Mouse (Mus musculus) midbrain, embryonic 13.5 days (tissue): ENCODE measurements around the gene Slc16a4. TPM values are rescaled to one million over a fixed set of nuclear protein-coding genes. Genes with fewer than 3 reads are reported as not detected.
A peak's percentile ranks its signal among the peaks of the same experiment; 100 is the strongest.
"Not testable (repeated sequence)": the region's sequence is repeated elsewhere in the genome, so short reads cannot be mapped to it uniquely, and the experiment has no call there.

Experiments
- ATAC-seq: fragments of 200-750 bp; cut with Nextera tagmentation; 2 replicates; pipeline ENCODE4 v1.8.0; 2017; ENCODE audit warnings: mild to moderate bottlenecking, moderate TSS enrichment, moderate library complexity
- H3K27ac ChIP-seq: fragments of 300-500 bp; sonication (generic); 2 replicates; pipeline ENCODE4 v1.5.1; 2015; ENCODE audit warnings: inconsistent platforms, mild to moderate bottlenecking, moderate library complexity
- H3K27me3 ChIP-seq: fragments of 300-500 bp; sonication (generic); 2 replicates; pipeline ENCODE4 v1.6.1; 2015; ENCODE audit warnings: mild to moderate bottlenecking, inconsistent platforms
- H3K36me3 ChIP-seq: fragments of 300-500 bp; sonication (generic); 2 replicates; pipeline ENCODE4 v1.6.1; 2015; ENCODE audit warnings: mild to moderate bottlenecking, inconsistent platforms
- H3K4me1 ChIP-seq: fragments of 300-500 bp; sonication (generic); replicated peaks from 2 replicates; pipeline ENCODE4 v1.6.1; 2015; ENCODE audit warnings: inconsistent platforms
- H3K4me2 ChIP-seq: fragments of 300-500 bp; sonication (generic); replicated peaks from 2 replicates; pipeline ENCODE4 v1.6.1; 2015; ENCODE audit warnings: moderate library complexity, mild to moderate bottlenecking, inconsistent platforms
- H3K4me3 ChIP-seq: fragments of 300-500 bp; sonication (generic); replicated peaks from 2 replicates; pipeline ENCODE4 v1.5.1; 2015; ENCODE audit warnings: mild to moderate bottlenecking, inconsistent platforms
- H3K9ac ChIP-seq: fragments of 300-500 bp; sonication (generic); replicated peaks from 2 replicates; pipeline ENCODE4 v1.6.1; 2015; ENCODE audit warnings: mild to moderate bottlenecking, inconsistent platforms
- H3K9me3 ChIP-seq: fragments of 300-500 bp; sonication (generic); 2 replicates; pipeline ENCODE4 v1.6.1; 2016; ENCODE audit warnings: mild to moderate bottlenecking, inconsistent platforms
- WGBS: fragments of 180-500 bp; shearing (Covaris S2); methylation state at CpG from one replicate; pipeline ENCODE4 v1.1.7; 2015; 5-methylcytosine and 5-hydroxymethylcytosine counted together
- polyA plus RNA-seq: library from polyadenylated mRNA; unstranded; fragments of >200 nt; fragmentation: Nextera tagmentation; extraction: Ambion mirVana; gene quantifications from 2 replicates; pipeline ENCODE4 v1.2.1, GENCODE M21; 2015

Slc16a4 gene
- polyA plus RNA-seq, 1 experiment from 2014 or later, result 2.1 TPM

DNA sequence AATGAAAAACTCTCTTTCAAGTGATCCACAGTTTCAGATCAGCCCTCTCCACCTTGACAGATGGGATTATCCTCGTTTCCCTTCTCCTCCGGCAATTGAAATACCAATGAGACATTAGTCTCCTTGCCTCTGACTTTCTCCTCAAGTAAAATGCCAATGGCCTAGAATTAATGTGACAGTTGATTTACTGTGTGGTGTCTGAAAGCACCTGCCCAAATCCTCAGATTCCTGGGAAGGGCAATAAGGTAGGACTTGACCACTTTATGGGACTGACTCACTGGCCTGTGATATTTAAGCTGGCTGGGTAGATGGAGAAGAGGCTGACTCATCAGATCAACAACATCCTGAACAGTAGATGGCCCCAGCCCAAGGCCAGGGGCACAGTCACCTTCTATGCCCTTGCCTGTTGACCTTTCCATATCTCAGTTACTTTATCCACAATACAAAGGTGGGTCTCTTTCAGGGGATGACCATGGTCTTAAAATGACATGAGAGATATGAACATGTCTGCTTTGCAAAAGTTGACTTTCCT, 24.1 kb upstream of the Slc16a4 start:
- Histone ChIP-seq H3K9me3 (no peaks in the 10 kb centered on the region), H3K4me3 (no peak overlapping the region), H3K4me2 (no peak overlapping the region), H3K9ac (no peak overlapping the region), H3K27ac (no peak overlapping the region), H3K4me1 (peaks cover under 1% of the 10 kb centered on the region), H3K27me3 (no peaks in the 10 kb centered on the region), H3K36me3 (no peaks in the 10 kb centered on the region)
- 75% methylated on average over 2 of the region's 2 CpGs for WGBS
- no peak for ATAC-seq

DNA sequence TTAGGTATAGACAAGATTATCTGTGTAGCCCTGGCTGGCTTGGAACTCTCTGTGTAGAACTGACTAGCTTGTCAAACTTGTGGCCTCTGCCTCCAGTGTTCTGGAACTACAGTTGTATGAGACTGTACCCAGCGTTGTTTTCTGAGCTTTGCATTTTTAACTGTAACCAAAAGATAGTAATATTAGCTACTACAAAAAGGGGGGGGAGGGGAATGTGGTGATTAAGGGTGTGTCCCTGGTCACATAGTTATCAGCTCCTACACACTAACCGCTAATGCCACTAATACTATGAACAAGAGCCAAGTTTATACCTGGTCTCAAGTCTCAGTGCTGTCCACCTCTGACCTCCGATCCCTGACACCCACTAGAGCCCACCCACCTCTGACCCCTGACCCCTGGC, 18.6 kb upstream of the Slc16a4 start:
- Histone ChIP-seq H3K9me3 (no peaks in the 10 kb centered on the region), H3K4me1 (no peaks in the 10 kb centered on the region), H3K9ac (no peak overlapping the region), H3K27ac (no peak overlapping the region), H3K27me3 (no peaks in the 10 kb centered on the region), H3K36me3 (no peaks in the 10 kb centered on the region), H3K4me2 (no peak overlapping the region), H3K4me3 (no peak overlapping the region)
- 90% methylated on average over 3 of the region's 3 CpGs for WGBS
- no peak for ATAC-seq

DNA sequence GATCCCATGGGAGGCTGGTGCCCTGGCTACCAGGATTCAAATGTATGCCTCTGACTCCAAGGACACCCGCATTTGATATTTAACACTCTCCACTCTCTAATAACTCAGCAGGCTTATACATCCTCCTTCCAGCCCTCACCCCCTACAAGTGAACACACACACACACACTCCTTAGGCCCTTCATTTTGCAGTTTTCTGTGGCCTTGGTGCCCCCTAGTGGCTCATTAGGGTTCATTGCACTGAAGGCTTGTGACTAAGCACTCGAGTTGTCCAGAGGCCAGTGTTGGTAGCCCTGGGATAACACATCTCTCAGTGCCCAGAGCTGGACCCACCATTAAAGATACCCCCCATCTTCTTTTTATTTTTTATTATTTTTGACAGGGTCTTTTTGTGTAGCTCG, 17.2 kb upstream of the Slc16a4 start:
- no peak overlapping the region for H3K27ac ChIP-seq
- WGBS, result 18% methylated on average over 3 of the region's 3 CpGs

DNA sequence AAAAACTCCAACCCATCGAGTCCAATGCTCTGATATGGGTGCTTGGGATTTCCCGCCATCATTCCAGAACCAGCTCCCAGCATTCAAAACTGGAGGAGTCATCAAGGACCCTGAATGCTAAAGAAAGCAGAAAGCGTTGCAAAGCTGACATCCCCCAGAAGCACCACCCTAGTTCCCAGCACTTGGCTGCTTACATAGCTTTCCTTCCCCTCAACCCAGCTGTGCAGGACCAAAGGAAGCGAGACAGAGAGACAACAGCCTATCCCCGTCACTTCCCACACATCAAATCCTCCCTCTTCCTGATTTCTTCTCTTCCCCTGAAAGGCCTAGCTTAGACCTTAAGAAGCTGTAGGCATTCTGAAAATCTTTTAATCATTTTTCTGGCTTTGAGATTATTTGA, 15.7 kb upstream of the Slc16a4 start:
- Histone ChIP-seq H3K4me3 (no peak overlapping the region), H3K4me2 (no peak overlapping the region), H3K9ac (no peak overlapping the region), H3K36me3 (no peaks in the 10 kb centered on the region), H3K27ac (no peak overlapping the region), H3K27me3 (no peaks in the 10 kb centered on the region), H3K4me1 (peaks cover 15% of the 10 kb centered on the region), H3K9me3 (no peaks in the 10 kb centered on the region)
- ATAC-seq, result no peak
- 62% methylated on average over 5 of the region's 5 CpGs for WGBS

More for the DNA sequence above, 17.2 kb upstream of the Slc16a4 start:
- Histone ChIP-seq H3K27me3 (no peaks in the 10 kb centered on the region), H3K4me3 (no peak overlapping the region), H3K9me3 (no peaks in the 10 kb centered on the region), H3K36me3 (no peaks in the 10 kb centered on the region), H3K4me2 (no peak overlapping the region), H3K4me1 (peaks cover 5% of the 10 kb centered on the region; the same call in 1 of the 2 replicates), H3K9ac (no peak overlapping the region)
- peak; percentile 84 for ATAC-seq

DNA sequence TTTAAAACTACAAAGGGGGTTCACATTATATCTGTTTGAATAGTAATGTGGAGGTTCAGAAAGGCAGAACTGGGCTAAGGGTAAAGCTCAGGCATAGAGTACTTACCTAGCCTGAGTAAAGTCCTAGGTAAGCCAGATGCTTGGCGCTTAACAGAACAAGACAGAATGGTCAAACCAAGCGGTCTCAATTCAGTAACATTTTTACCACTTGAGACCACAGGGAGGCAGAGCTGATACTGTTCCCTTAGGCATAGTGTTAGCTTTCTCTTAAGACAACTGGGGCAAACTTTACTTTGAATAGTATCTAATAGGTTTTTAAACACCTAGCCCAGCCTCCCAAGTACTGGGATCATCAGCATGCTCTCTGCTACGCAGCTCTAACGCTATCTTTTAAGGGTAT, 15.0 kb upstream of the Slc16a4 start:
- Histone ChIP-seq H3K27me3 (no peaks in the 10 kb centered on the region), H3K4me3 (no peak overlapping the region), H3K4me1 (peaks cover 17% of the 10 kb centered on the region), H3K4me2 (no peak overlapping the region), H3K27ac (no peak overlapping the region), H3K9me3 (no peaks in the 10 kb centered on the region), H3K9ac (no peak overlapping the region), H3K36me3 (no peaks in the 10 kb centered on the region)
- no peak for ATAC-seq
- 62% methylated on average over 4 of the region's 4 CpGs for WGBS

DNA sequence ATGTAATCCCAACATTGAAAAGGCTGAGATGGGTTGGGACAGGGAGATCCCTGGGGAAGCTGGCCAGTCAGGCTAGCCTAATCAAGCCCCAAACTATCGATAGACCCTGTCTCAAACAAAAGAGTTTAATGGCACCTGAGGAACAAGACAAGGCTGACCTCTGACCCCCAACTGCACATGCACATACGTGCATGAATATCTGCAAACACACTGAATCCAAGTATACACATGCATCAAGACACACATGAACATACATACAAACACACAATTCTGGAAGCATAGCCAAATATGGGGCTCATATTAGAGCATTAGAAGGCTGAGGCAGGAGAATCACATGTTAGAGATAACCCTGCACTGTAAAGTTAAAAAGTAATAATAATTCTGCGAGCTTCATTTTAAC, 14.4 kb upstream of the Slc16a4 start:
- H3K27me3 ChIP-seq, result no peaks in the 10 kb centered on the region
- H3K4me1 ChIP-seq, result peaks cover 17% of the 10 kb centered on the region
- no peak overlapping the region for H3K4me3 ChIP-seq
- 88% methylated on average over 3 of the region's 3 CpGs for WGBS
- H3K9me3 ChIP-seq, result no peaks in the 10 kb centered on the region
- H3K4me2 ChIP-seq, result no peak overlapping the region
- no peaks in the 10 kb centered on the region for H3K36me3 ChIP-seq
- H3K9ac ChIP-seq, result no peak overlapping the region
- no peak overlapping the region for H3K27ac ChIP-seq
- ATAC-seq, result no peak

DNA sequence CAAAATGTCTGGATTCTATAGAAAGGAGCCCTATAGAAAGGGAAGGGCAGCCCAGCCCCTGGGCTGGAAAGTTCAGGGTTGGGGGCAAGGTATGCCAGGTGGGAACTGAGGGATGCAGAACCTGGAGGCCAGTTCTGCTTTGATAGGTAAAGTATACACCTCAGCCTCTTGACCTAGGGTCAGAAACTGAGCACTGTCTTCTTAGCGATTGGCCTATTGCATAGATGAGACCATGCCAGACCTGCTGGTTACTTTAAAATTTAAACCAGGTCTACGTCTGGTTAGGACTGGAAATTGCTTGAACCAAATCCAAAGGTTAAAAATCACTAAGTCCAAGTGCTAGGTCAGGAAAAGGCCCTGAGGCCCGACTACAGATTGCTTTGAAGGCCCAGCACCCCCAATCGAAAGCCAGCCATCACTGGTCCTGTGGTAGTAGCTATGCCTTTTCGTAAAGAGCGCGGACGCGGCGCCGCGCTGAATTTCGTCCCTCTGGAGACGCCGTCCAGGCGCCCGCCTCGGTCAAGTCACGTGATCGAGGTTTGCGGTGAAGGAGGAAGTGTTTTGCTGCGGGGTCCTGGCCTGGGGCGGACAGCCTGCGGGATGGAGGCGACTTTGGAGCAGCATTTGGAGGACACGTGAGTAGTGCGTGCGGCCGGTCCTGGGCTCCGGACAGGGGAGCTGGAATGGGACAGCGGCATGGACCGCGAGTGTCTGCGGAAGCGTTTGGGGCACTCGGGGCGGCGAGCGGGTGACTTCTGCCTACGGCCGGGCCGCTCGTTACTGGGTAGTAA, 12.4 kb upstream of the Slc16a4 start, which contains the start of gene Lamtor5:
Gene Lamtor5 (plus strand): TSS at position 380 of the 791 bp plus-strand sequence.
- peak; percentile 93 for ATAC-seq
- 3% methylated on average over 43 of the region's 43 CpGs for WGBS

DNA sequence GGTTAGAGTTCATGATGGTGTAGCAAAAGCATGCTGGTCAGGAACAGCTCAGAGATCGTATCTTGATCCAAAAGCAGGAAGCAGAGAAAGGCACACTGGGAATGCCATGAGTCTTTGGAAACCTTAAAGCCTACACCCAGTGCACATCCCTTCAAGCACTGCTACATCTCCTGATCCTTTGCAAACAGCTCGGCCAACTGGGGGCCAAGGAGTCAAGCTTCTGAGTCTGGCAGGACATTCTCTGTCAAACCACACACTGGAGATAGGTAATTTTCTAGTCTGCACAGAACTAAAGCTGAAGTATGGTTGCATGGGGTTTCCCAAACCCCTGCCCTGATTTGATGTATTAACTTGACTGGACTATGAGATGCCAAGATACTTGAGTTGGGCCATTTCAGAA, 4.9 kb upstream of the Slc16a4 start:
- no peak for ATAC-seq
- Histone ChIP-seq H3K4me1 (no peaks in the 10 kb centered on the region), H3K36me3 (peaks cover 22% of the 10 kb centered on the region), H3K9ac (no peak overlapping the region), H3K4me2 (no peak overlapping the region), H3K4me3 (no peak overlapping the region), H3K27ac (no peak overlapping the region), H3K9me3 (no peaks in the 10 kb centered on the region), H3K27me3 (no peaks in the 10 kb centered on the region)
- 82% methylated on average over 2 of the region's 2 CpGs for WGBS

More for the DNA sequence above, 12.4 kb upstream of the Slc16a4 start, which contains the start of gene Lamtor5:
- H3K4me1 ChIP-seq, result peaks cover 17% of the 10 kb centered on the region
- H3K9me3 ChIP-seq, result no peaks in the 10 kb centered on the region
- peak within 1 kb of the TSS; percentile 76 for H3K4me2 ChIP-seq
- peak within 1 kb of the TSS; percentile 91 for H3K4me3 ChIP-seq
- H3K27me3 ChIP-seq, result no peaks in the 10 kb centered on the region
- H3K9ac ChIP-seq, result peak within 1 kb of the TSS; percentile 83
- H3K36me3 ChIP-seq, result peaks cover 17% of the 10 kb centered on the region
- no peak within 1 kb of the TSS for H3K27ac ChIP-seq

DNA sequence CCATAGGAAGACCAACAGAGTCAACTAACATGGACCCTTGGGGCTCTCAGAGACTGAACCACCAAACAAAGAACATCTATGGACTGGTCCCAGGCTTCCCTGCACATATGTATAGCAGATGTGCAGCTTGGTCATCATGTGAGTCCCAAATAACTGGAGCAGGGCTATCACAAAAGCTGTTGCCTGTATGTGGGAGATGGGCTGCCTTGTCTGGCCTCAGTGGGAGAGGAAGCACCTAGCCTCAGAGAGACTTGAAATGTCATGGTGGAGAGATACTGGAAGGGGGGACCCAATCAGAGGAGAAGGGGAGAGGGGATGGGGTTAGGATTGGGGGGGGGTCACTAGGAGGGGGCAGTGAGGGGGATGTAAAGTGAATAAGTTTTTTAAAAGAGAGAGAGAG, 3.7 kb upstream of the Slc16a4 start:
- no peak overlapping the region for H3K4me2 ChIP-seq
- H3K9me3 ChIP-seq, result no peaks in the 10 kb centered on the region
- H3K4me1 ChIP-seq, result no peaks in the 10 kb centered on the region
- H3K4me3 ChIP-seq, result no peak overlapping the region
- H3K9ac ChIP-seq, result no peak overlapping the region
- peaks cover 15% of the 10 kb centered on the region for H3K36me3 ChIP-seq
- no peak for ATAC-seq
- no peaks in the 10 kb centered on the region for H3K27me3 ChIP-seq
- no peak overlapping the region for H3K27ac ChIP-seq

DNA sequence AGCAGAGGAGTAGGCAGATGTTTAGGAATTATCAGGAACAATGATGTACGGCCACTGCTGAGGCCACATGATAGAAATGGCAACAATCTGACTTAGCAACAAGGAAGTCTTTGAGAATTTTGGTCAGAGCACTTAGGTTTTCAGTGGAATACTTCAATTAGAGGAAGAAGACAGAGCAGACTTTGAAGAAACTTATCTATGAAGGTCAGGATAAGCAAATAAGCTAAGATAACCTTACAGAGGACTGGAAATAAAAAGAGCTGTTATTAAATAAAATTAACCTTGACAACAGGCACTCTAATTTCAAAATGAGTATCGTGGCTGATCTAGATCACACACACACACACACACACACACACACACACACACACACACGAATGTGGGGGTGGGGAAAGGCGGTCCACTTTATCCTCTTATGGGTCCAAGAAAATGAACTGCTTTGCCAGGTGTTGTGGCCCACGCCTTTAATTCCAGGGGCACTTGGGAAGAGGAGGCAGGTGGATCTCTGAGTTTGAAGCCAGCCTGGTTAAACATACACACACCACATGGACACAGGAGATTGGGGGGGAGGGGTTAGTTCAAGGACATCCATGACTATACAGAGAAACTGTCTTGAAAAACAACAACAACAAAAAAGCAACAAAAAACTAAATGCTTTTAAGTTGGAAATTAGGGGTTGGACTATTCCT, 4.8 kb downstream of the Slc16a4 start:
- H3K4me3 ChIP-seq, result no peak overlapping the region
- no peak overlapping the region for H3K4me2 ChIP-seq
- peaks cover 8% of the 10 kb centered on the region; the same call in 1 of the 2 replicates for H3K36me3 ChIP-seq
- WGBS, result 94% methylated on average over 5 of the region's 5 CpGs
- H3K9me3 ChIP-seq, result no peaks in the 10 kb centered on the region
- H3K27me3 ChIP-seq, result no peaks in the 10 kb centered on the region
- no peak overlapping the region for H3K9ac ChIP-seq
- no peak for ATAC-seq
- H3K4me1 ChIP-seq, result no peaks in the 10 kb centered on the region
- no peak overlapping the region for H3K27ac ChIP-seq

DNA sequence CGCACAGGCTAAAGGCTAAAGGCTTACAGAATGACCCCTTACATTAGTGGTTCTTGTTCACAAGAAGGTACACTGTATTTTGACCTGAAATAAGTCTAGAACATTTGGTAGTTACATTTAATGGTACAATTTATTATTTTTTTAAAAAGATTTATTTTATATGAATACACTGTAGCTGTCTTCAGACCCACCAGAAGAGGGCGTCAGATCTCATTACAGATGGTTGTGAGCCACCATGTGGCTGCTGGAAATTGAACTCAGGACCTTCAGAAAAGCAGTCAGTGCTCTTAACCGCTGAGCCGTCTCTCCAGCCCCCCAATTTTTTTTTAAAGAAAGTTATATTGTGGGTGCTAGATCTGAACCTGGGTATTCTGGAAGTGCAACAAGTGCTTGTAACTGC, 5.9 kb downstream of the Slc16a4 start:
- not testable (repeated sequence) for H3K9me3 ChIP-seq, H3K27me3 ChIP-seq, H3K9ac ChIP-seq, H3K27ac ChIP-seq, H3K4me1 ChIP-seq, ATAC-seq, H3K4me3 ChIP-seq, H3K4me2 ChIP-seq
- 70% methylated on average over 4 of the region's 4 CpGs for WGBS
- H3K36me3 ChIP-seq, result peaks cover 14% of the 10 kb centered on the region

DNA sequence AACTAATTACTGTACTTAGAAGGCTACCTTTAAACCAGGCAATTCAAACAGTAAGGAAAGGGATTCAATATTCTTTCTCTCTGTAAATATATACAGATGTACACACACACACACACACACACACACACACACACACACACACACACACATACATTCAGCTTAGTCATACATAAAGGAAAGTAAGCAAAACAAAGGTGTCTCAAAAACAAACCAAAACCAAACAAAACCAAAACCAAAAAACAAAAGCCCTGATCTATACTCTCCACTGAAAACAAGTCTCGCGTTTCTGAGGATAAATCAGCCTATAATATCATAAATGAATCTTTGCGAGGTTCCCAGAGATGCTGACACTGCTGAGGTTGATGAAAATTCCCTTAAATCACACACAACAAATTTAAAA, 26.3 kb downstream of the Slc16a4 start:
- WGBS, result 94% methylated on average over 3 of the region's 3 CpGs

More for the DNA sequence above, 26.3 kb downstream of the Slc16a4 start:
- no peak overlapping the region for H3K4me3 ChIP-seq
- H3K4me1 ChIP-seq, result peaks cover 16% of the 10 kb centered on the region
- no peak overlapping the region for H3K27ac ChIP-seq
- H3K9me3 ChIP-seq, result no peaks in the 10 kb centered on the region
- no peak for ATAC-seq
- H3K27me3 ChIP-seq, result no peaks in the 10 kb centered on the region
- no peak overlapping the region for H3K4me2 ChIP-seq
- 0 out of 2 replicates have a peak, but pooled peaks cover 6% of the 10 kb centered on the region for H3K36me3 ChIP-seq
- no peak overlapping the region for H3K9ac ChIP-seq
